Mouse (Mus musculus) gastrocnemius, adult 8-10 months (tissue): ENCODE measurements around the gene Atp11c. TPM values are rescaled to one million over a fixed set of nuclear protein-coding genes. Genes with fewer than 3 reads are reported as not detected.

Experiments
- DNase-seq, 2 experiments: peaks; one replicate each; pipeline ENCODE4 v3.0.0; 2022; ENCODE audit warnings: low spot score in 2 of 2
- microRNA-seq: library from miRNA; unstranded; fragments of <30 nt; microRNA quantifications from one replicate; pipeline ENCODE4 v1.2.0, GENCODE M21; 2022
- total RNA-seq, 4 experiments: library from RNA; stranded (reverse); gene quantifications; 2 replicates each; pipeline ENCODE4 v1.2.4; 2022

Gene Atp11c
- total RNA-seq, 4 experiments from 2014 or later, result 2.3 to 3.1 (median 2.8) TPM

- no peak for DNase-seq
Observed at GRCm38 (mm10) chrX:60394292-60394691, 198.2 kb downstream of the Atp11c start.

- DNase-seq, result no peak
Observed at GRCm38 (mm10) chrX:60386852-60387251, 205.6 kb downstream of the Atp11c start.

GRCm38 (mm10) chrX:60381711-60382110, 210.8 kb downstream of the Atp11c start:
- no peak for DNase-seq

GRCm38 (mm10) chrX:60380386-60380785, 212.1 kb downstream of the Atp11c start:
- no peak for DNase-seq

- DNase-seq, result no peak
Observed at GRCm38 (mm10) chrX:60348741-60349140, 243.8 kb downstream of the Atp11c start.

- no peak for DNase-seq
Observed at GRCm38 (mm10) chrX:60345447-60345846, 247.1 kb downstream of the Atp11c start.

GRCm38 (mm10) chrX:60344991-60345390, 247.5 kb downstream of the Atp11c start:
- DNase-seq, result peak; percentile 13 to 14

- no peak for DNase-seq
Observed at GRCm38 (mm10) chrX:60329735-60330134, 262.8 kb downstream of the Atp11c start.

GRCm38 (mm10) chrX:60321321-60321720, 271.2 kb downstream of the Atp11c start:
- no peak for DNase-seq

GRCm38 (mm10) chrX:60317661-60318060, 274.8 kb downstream of the Atp11c start:
- no peak for DNase-seq

GRCm38 (mm10) chrX:60292335-60292734, 300.2 kb downstream of the Atp11c start:
- DNase-seq, result no peak

- no peak for DNase-seq
Observed at GRCm38 (mm10) chrX:60255346-60255745, 337.2 kb downstream of the Atp11c start.

GRCm38 (mm10) chrX:60187726-60188125, 404.8 kb downstream of the Atp11c start:
- no peak for DNase-seq

GRCm38 (mm10) chrX:60182611-60183010, 409.9 kb downstream of the Atp11c start:
- no peak for DNase-seq

- no peak for DNase-seq
Observed at GRCm38 (mm10) chrX:60178744-60179458, 413.6 kb downstream of the Atp11c start, which contains the start of gene Mcf2. Mcf2 (minus strand) TSS chrX:60179089.

GRCm38 (mm10) chrX:60178025-60178743, 414.3 kb downstream of the Atp11c start:
- no peak for DNase-seq

Small RNA genes lying within 50 kb of the gene (microRNA-seq; reads per million reads assigned to microRNA genes)
- 33.3 reads per million, percentile 32 among the genes with 10 or more reads in this experiment for gene Mir505

Other genes starting within 250 kb of the Atp11c start
- not detected for gene Gm7073, start 53.4 kb downstream of the Atp11c start, total RNA-seq